Mouse (Mus musculus): ENCODE measurements at regions not wholly inside any gene's neighbourhood (a gene's known extent, or its start where the extent isn't known, plus 50 kb on each side); places are given as distances from the start of the nearest gene placed in this dataset.

- no peak for ATAC-seq (ENCODE audit: insufficient read depth, low FRiP score)
- no peak overlapping the region for H3K4me3 ChIP-seq (replicated peaks; ENCODE audit: low read length)
- no peak overlapping the region for H3K9ac ChIP-seq (ENCODE audit: low read length)
- no peak overlapping the region for H3K27ac ChIP-seq (ENCODE audit: low read length)
- no peaks in the 10 kb centered on the region for H3K36me3 ChIP-seq (ENCODE audit: control insufficient read depth, insufficient read depth, low read length)
- H3K4me1 ChIP-seq (ENCODE audit: control insufficient read depth, insufficient read depth, low read length), result no peaks in the 10 kb centered on the region
- H3K27me3 ChIP-seq (ENCODE audit: control insufficient read depth, insufficient read depth, low read length), result no peaks in the 10 kb centered on the region
- no peak overlapping the region for H3K4me2 ChIP-seq (ENCODE audit: low read depth, low read length)
- no peaks in the 10 kb centered on the region for H3K9me3 ChIP-seq (replicated peaks; ENCODE audit: control insufficient read depth, low read length)
- WGBS, result 74% methylated on average over 3 of the region's 3 CpGs
These were observed 433.5 kb upstream of the B3galt2 start for GRCm38 (mm10) chr1:143206995-143207394.

DNA sequence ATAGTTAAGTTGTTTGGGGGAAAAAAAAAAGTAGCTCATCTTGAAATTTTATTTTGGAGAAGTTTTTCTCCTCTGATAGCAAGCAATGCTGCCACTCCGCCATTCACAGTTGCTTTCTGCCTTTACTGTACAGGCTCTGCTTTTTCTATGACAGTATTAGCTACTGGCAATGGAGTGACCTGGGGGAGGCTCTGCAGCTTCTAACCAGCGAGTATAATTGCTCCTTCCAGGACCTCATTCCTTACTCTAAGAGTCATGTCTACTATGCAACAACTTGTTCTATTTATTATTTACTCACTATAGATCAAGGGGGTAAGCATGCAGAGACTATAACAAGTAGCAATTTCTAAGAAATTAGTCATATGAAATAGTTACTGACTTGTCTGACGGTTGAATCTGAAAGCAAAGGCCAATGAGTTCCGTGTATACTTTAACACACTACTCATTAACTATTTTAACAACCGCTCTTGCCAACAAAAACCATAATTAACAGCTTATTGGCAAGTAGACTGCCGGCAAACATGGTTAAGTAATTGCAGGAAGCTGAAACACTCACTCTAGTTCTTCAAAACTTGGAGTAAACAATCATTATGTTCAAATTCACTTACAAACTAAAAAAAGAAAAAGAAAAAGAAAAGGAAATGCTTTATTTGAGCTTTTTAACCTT lies 432.9 kb upstream of the B3galt2 start:
- ATAC-seq (ENCODE audit: insufficient read depth, low FRiP score), result no peak

GRCm38 (mm10) chr1:143217401-143217800 lies 423.1 kb upstream of the B3galt2 start:
- Histone ChIP-seq H3K4me2 (ENCODE audit: low read depth, low read length) (no peak overlapping the region), H3K27me3 (ENCODE audit: control insufficient read depth, insufficient read depth, low read length) (no peaks in the 10 kb centered on the region), H3K9ac (ENCODE audit: low read length) (no peak overlapping the region), H3K4me1 (ENCODE audit: control insufficient read depth, insufficient read depth, low read length) (no peaks in the 10 kb centered on the region), H3K36me3 (ENCODE audit: control insufficient read depth, insufficient read depth, low read length) (no peaks in the 10 kb centered on the region), H3K9me3 (replicated peaks; ENCODE audit: control insufficient read depth, low read length) (no peaks in the 10 kb centered on the region), H3K4me3 (replicated peaks; ENCODE audit: low read length) (no peak overlapping the region), H3K27ac (ENCODE audit: low read length) (no peak overlapping the region)
- no peak for ATAC-seq (ENCODE audit: insufficient read depth, low FRiP score)

More for the DNA sequence above, 432.9 kb upstream of the B3galt2 start:
- Histone ChIP-seq H3K27me3 (ENCODE audit: control insufficient read depth, insufficient read depth, low read length) (no peaks in the 10 kb centered on the region), H3K4me2 (ENCODE audit: low read depth, low read length) (no peak overlapping the region), H3K9me3 (replicated peaks; ENCODE audit: control insufficient read depth, low read length) (no peaks in the 10 kb centered on the region), H3K36me3 (ENCODE audit: control insufficient read depth, insufficient read depth, low read length) (no peaks in the 10 kb centered on the region), H3K4me1 (ENCODE audit: control insufficient read depth, insufficient read depth, low read length) (no peaks in the 10 kb centered on the region), H3K4me3 (replicated peaks; ENCODE audit: low read length) (no peak overlapping the region), H3K27ac (ENCODE audit: low read length) (no peak overlapping the region), H3K9ac (ENCODE audit: low read length) (no peak overlapping the region)
- WGBS, result 79% methylated on average over 6 of the region's 6 CpGs

- no peak for ATAC-seq (ENCODE audit: insufficient read depth, low FRiP score)
- H3K27me3 ChIP-seq (ENCODE audit: control insufficient read depth, insufficient read depth, low read length), result no peaks in the 10 kb centered on the region
- no peak overlapping the region for H3K4me2 ChIP-seq (ENCODE audit: low read depth, low read length)
- no peak overlapping the region for H3K4me3 ChIP-seq (replicated peaks; ENCODE audit: low read length)
- WGBS, result 77% methylated on average over 5 of the region's 7 CpGs
- H3K36me3 ChIP-seq (ENCODE audit: control insufficient read depth, insufficient read depth, low read length), result no peaks in the 10 kb centered on the region
- H3K4me1 ChIP-seq (ENCODE audit: control insufficient read depth, insufficient read depth, low read length), result no peaks in the 10 kb centered on the region
- no peaks in the 10 kb centered on the region for H3K9me3 ChIP-seq (replicated peaks; ENCODE audit: control insufficient read depth, low read length)
- no peak overlapping the region for H3K27ac ChIP-seq (ENCODE audit: low read length)
- H3K9ac ChIP-seq (ENCODE audit: low read length), result no peak overlapping the region
These were observed 408.5 kb upstream of the B3galt2 start for GRCm38 (mm10) chr1:143231969-143232368.

DNA sequence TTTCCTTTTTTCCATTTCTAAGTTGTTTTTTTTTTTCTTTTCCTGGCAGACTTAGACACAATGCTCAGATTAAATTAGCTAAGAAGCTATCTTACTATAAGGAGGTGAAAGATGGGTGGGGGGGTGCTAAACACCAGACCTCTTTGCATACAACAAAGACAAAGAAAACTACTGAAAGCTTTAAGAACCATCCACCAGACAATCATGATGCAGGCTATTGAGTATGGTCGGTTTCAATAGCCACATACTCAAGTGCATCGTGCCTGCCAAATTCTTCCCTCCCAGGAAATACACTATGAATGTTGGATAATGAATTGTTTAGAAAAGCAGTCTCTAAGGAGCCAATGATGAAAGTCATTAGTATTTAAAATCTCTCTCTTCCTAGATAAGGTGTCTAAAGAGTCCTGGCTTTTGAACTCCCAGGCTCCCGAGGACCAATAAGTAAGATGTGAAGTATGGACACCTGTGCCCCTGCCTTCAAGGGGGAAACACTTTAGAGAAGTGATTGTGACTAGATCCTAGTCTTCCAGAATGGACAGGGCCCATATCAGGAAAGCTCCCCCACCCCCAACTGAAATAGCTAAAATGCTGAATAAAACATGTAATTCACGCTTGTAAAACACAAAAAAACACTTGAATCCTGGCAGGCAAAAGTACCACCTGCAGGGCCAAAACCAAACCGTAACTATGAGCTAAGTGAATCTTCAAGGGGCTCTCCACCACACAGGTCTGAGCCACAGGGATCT lies 381.8 kb upstream of the B3galt2 start:
- WGBS, result 62% methylated on average over 5 of the region's 5 CpGs
- Histone ChIP-seq H3K9ac (ENCODE audit: low read length) (no peak overlapping the region), H3K4me3 (replicated peaks; ENCODE audit: low read length) (no peak overlapping the region), H3K4me2 (ENCODE audit: low read depth, low read length) (no peak overlapping the region), H3K9me3 (replicated peaks; ENCODE audit: control insufficient read depth, low read length) (no peaks in the 10 kb centered on the region), H3K36me3 (ENCODE audit: control insufficient read depth, insufficient read depth, low read length) (no peaks in the 10 kb centered on the region), H3K27ac (ENCODE audit: low read length) (no peak overlapping the region), H3K27me3 (ENCODE audit: control insufficient read depth, insufficient read depth, low read length) (no peaks in the 10 kb centered on the region), H3K4me1 (ENCODE audit: control insufficient read depth, insufficient read depth, low read length) (no peaks in the 10 kb centered on the region)
- ATAC-seq (ENCODE audit: insufficient read depth, low FRiP score), result no peak

DNA sequence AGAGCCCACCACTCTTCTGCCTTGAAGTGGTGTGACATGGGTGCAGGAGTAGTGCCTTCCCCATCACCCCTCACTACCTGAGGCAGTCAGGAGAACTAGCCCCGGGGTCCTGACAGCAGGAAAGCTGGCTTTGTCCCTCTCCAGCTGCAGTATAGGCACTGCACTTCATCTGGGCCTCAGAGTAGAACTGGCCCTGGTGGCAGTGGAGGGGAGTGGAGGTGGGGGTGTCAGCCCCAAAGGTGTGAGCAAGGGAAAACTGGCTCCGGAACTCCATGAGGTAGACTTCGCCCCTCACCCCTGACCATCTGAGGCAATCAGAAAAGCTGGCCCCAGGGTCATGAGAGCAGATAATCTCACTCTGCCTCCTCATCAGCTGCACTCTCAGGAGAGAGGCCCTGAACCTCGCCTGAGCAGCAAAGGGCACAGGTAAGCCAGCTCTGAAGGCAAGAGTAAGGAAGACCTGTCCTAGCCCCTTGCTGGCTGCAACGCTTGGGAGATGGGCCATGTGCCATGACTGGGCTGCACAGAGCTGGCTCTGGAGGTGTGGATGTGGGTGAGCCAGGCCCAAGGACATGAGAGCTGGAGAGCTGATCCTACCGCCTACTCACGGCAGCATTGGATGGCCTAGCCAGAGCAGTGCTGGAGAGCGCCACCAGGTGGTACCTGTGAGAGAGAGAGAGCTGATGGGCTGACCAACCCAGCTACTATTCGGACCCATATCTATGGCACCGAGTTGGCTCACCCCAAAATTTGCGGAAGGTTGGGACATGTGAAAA lies 377.0 kb upstream of the B3galt2 start:
- no peak overlapping the region for H3K4me2 ChIP-seq (ENCODE audit: low read depth, low read length)
- 73% methylated on average over 11 of the region's 11 CpGs for WGBS
- H3K27me3 ChIP-seq (ENCODE audit: control insufficient read depth, insufficient read depth, low read length), result no peaks in the 10 kb centered on the region
- H3K9me3 ChIP-seq (replicated peaks; ENCODE audit: control insufficient read depth, low read length), result no peaks in the 10 kb centered on the region
- peak; percentile 13; the same call in 1 of the 2 replicates for ATAC-seq (ENCODE audit: insufficient read depth, low FRiP score)
- no peaks in the 10 kb centered on the region for H3K36me3 ChIP-seq (ENCODE audit: control insufficient read depth, insufficient read depth, low read length)
- H3K27ac ChIP-seq (ENCODE audit: low read length), result no peak overlapping the region
- H3K9ac ChIP-seq (ENCODE audit: low read length), result no peak overlapping the region
- H3K4me1 ChIP-seq (ENCODE audit: control insufficient read depth, insufficient read depth, low read length), result no peaks in the 10 kb centered on the region
- H3K4me3 ChIP-seq (replicated peaks; ENCODE audit: low read length), result no peak overlapping the region

DNA sequence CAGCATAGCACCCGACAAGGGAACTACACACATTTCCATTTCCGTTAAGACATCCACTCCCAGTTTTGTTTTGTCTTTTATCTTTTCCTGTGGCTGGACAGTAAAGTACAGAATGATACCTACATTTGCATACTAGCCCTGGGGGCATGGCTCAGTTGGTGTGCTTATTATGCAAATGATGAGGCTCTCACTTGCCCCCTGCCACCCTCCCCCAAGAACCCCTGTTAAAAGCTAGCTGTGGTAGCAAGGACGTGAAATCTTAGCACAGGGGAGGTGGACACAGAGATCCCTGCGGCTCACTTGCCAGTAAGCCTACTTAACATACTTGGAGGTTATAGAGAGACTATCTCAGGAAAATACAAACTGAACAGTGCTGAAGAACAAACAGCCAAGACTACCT lies 375.2 kb upstream of the B3galt2 start:
- Histone ChIP-seq H3K4me1 (ENCODE audit: control insufficient read depth, insufficient read depth, low read length) (no peaks in the 10 kb centered on the region), H3K27ac (ENCODE audit: low read length) (no peak overlapping the region), H3K9ac (ENCODE audit: low read length) (no peak overlapping the region), H3K9me3 (replicated peaks; ENCODE audit: control insufficient read depth, low read length) (no peaks in the 10 kb centered on the region), H3K4me2 (ENCODE audit: low read depth, low read length) (no peak overlapping the region), H3K36me3 (ENCODE audit: control insufficient read depth, insufficient read depth, low read length) (no peaks in the 10 kb centered on the region), H3K4me3 (replicated peaks; ENCODE audit: low read length) (no peak overlapping the region), H3K27me3 (ENCODE audit: control insufficient read depth, insufficient read depth, low read length) (no peaks in the 10 kb centered on the region)
- ATAC-seq (ENCODE audit: insufficient read depth, low FRiP score), result no peak
- 72% methylated on average over 4 of the region's 4 CpGs for WGBS

DNA sequence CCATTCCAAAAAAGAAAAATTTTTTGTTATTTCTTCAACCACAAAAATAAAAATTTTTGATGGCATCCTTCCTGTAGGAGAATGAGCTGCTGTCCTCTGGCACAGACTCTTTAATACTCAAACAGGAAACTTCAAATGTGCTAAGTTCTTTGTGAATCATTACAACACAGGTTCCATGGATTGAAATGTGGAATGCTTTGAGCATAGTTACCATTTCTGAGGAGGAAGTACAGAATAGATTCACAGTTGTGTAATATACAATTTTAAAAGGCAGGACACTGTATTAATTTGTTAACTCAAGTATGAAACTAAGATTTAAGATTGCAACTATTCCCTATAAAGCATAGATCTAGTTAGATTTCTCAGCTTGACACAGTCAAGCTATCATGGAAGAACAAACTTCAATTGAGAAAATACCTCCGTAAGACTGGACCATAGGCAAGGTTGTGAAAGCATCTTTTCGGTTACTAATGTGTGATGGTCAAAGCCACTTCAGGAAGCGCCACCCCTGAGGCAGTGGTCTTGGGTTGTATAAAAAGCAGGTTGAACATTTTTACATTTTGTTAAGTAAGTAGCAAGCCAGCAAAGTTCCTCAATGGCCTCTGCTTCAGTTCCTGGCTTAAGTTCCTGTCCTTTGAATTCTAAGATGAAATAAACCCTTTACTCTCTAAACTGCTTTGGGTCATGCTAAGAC lies 354.0 kb upstream of the B3galt2 start:
- Histone ChIP-seq H3K4me2 (ENCODE audit: low read depth, low read length) (no peak overlapping the region), H3K4me3 (replicated peaks; ENCODE audit: low read length) (no peak overlapping the region), H3K36me3 (ENCODE audit: control insufficient read depth, insufficient read depth, low read length) (no peaks in the 10 kb centered on the region), H3K27me3 (ENCODE audit: control insufficient read depth, insufficient read depth, low read length) (no peaks in the 10 kb centered on the region), H3K27ac (ENCODE audit: low read length) (no peak overlapping the region), H3K9ac (ENCODE audit: low read length) (no peak overlapping the region), H3K4me1 (ENCODE audit: control insufficient read depth, insufficient read depth, low read length) (no peaks in the 10 kb centered on the region), H3K9me3 (replicated peaks; ENCODE audit: control insufficient read depth, low read length) (no peaks in the 10 kb centered on the region)
- no peak for ATAC-seq (ENCODE audit: insufficient read depth, low FRiP score)
- WGBS, result 94% methylated on average over 3 of the region's 3 CpGs

DNA sequence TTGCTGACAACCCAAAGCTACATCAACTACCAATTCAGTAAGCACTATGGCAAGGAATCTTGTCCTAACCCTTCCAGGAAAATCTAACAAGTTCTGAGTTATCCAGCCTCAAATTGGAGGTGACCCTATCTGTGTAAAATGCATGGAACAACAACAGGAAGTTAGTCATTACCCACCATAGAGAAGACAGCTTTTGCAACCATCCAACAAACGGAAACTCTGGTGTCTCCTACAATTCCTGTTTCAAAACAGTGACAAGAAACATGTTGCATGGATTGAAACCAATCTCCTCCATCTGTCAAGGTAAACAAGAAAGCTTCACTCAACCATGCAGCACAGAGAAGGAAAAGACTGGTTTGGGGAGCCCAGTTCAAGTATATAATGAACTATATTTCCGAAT lies 353.0 kb upstream of the B3galt2 start:
- Histone ChIP-seq H3K9me3 (replicated peaks; ENCODE audit: control insufficient read depth, low read length) (no peaks in the 10 kb centered on the region), H3K27ac (ENCODE audit: low read length) (no peak overlapping the region), H3K9ac (ENCODE audit: low read length) (no peak overlapping the region), H3K27me3 (ENCODE audit: control insufficient read depth, insufficient read depth, low read length) (no peaks in the 10 kb centered on the region), H3K4me1 (ENCODE audit: control insufficient read depth, insufficient read depth, low read length) (no peaks in the 10 kb centered on the region), H3K4me2 (ENCODE audit: low read depth, low read length) (no peak overlapping the region), H3K4me3 (replicated peaks; ENCODE audit: low read length) (no peak overlapping the region), H3K36me3 (ENCODE audit: control insufficient read depth, insufficient read depth, low read length) (no peaks in the 10 kb centered on the region)
- 72% methylated on average over 2 of the region's 2 CpGs for WGBS
- no peak for ATAC-seq (ENCODE audit: insufficient read depth, low FRiP score)

All from stomach, embryonic 16.5 days (tissue).